Mouse (Mus musculus): ENCODE data around the gene Gfm1. TPM values are rescaled to one million over a fixed set of nuclear protein-coding genes. Genes with fewer than 3 reads are reported as not detected.

Gfm1 gene
- polyA plus RNA-seq (2014; fragmentation: Nextera tagmentation; extraction: Ambion mirVana) = 31.9 and 63.3 TPM in 2 replicates

GRCm38 (mm10) chr3:67429999-67430380 is at the start of gene Gfm1:
Gene Gfm1 (plus strand): TSS chr3:67430096.
- peak; percentile 97 for ATAC-seq (ENCODE audit: low FRiP score, low TSS enrichment)
- Histone ChIP-seq H3K36me3 (ENCODE audit: control insufficient read depth, insufficient read depth, low read length) (peaks cover 24% of the 10 kb centered on the region), H3K4me2 (replicated peaks; ENCODE audit: low read depth, low read length) (peak within 1 kb of the TSS; percentile 75), H3K4me1 (ENCODE audit: control insufficient read depth, insufficient read depth, low read length) (peaks cover 3% of the 10 kb centered on the region; the same call in 1 of the 2 replicates), H3K27me3 (ENCODE audit: control insufficient read depth, insufficient read depth, low read length) (no peaks in the 10 kb centered on the region), H3K27ac (ENCODE audit: low read depth, low read length) (no peak within 1 kb of the TSS), H3K4me3 (ENCODE audit: low read length) (peak within 1 kb of the TSS; percentile 98), H3K9ac (ENCODE audit: low read depth, low read length) (peak within 1 kb of the TSS; percentile 76), H3K9me3 (ENCODE audit: control insufficient read depth, low read length) (peaks cover 7% of the 10 kb centered on the region; the same call in 1 of the 2 replicates)
- under 1% methylated on average over 24 of the region's 24 CpGs for WGBS

DNA sequence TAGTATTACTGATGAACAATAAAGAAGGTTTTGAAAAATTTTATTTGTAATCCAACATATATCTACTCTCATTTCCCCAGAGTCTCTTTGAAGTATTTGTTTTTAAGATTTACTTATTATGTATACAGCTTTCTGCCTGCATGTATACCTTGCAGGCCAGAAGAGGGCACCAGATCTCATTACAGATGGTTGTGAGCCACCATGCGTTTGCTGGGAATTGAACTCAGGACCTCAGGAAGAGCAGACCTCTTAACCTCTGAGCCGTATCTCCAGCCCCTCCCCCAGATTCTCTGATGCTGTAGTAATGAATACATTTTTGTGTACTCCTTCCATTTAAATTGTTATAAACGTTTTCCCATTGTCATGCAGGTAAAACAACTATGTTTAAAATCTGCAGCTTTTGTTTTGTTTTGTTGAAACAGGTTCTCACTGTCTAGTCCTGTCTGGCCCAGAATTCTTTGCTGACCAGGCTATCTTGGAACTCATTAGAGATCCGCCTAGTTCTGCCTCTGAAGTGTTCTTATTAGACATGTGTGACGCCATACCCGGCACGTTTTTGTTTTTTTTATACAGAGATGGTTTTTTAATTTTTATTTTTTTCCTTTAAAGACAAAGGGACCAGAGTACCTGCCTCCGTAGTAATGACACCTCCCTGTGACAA is 428 bp upstream of the Gfm1 start:
- H3K27me3 ChIP-seq (ENCODE audit: control insufficient read depth, insufficient read depth, low read length) = no peaks in the 10 kb centered on the region
- no peak overlapping the region for H3K9ac ChIP-seq (ENCODE audit: low read depth, low read length)
- peak; percentile 79 for ATAC-seq (ENCODE audit: low FRiP score, low TSS enrichment)
- no peak overlapping the region for H3K27ac ChIP-seq (ENCODE audit: low read depth, low read length)
- peaks cover 23% of the 10 kb centered on the region for H3K36me3 ChIP-seq (ENCODE audit: control insufficient read depth, insufficient read depth, low read length)
- peak overlapping the region; percentile 98 for H3K4me3 ChIP-seq (ENCODE audit: low read length)
- peak overlapping the region; percentile 21; the same call in 1 of the 2 replicates for H3K4me2 ChIP-seq (replicated peaks; ENCODE audit: low read depth, low read length)
- WGBS = 32% methylated on average over 8 of the region's 8 CpGs
- peaks cover 3% of the 10 kb centered on the region; the same call in 1 of the 2 replicates for H3K4me1 ChIP-seq (ENCODE audit: control insufficient read depth, insufficient read depth, low read length)
- H3K9me3 ChIP-seq (ENCODE audit: control insufficient read depth, low read length) = peaks cover 7% of the 10 kb centered on the region; the same call in 1 of the 2 replicates

DNA sequence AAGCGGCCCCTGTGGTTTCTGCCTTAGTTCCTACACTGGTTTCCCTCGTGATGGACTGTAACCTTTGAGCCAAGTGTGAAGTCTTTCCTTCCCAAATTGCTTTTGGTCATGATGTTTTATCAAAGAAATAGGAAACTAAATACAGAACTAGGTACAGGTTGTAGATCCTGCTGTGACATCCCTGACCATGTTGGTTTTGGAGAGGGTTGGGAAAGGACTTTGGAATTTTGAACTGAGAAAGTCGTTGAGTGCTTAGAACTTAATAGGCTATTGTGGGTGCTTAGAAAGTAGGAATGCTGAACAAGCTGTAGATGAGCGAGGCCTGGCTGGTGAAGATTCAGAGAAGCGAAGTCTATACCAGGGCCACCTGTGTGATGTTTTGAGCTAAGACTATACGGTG is 4.1 kb downstream of the Gfm1 start:
- Histone ChIP-seq H3K4me1 (ENCODE audit: control insufficient read depth, insufficient read depth, low read length) (peaks cover 3% of the 10 kb centered on the region; the same call in 1 of the 2 replicates), H3K4me2 (replicated peaks; ENCODE audit: low read depth, low read length) (no peak overlapping the region), H3K36me3 (ENCODE audit: control insufficient read depth, insufficient read depth, low read length) (peaks cover 55% of the 10 kb centered on the region), H3K27me3 (ENCODE audit: control insufficient read depth, insufficient read depth, low read length) (no peaks in the 10 kb centered on the region), H3K27ac (ENCODE audit: low read depth, low read length) (no peak overlapping the region), H3K9ac (ENCODE audit: low read depth, low read length) (no peak overlapping the region), H3K9me3 (ENCODE audit: control insufficient read depth, low read length) (no peaks in the 10 kb centered on the region), H3K4me3 (ENCODE audit: low read length) (no peak overlapping the region)
- WGBS = 96% methylated on average over 6 of the region's 6 CpGs
- no peak for ATAC-seq (ENCODE audit: low FRiP score, low TSS enrichment)

GRCm38 (mm10) chr3:67447143-67447542 is 17.2 kb downstream of the Gfm1 start:
- Histone ChIP-seq H3K27ac (ENCODE audit: low read depth, low read length) (no peak overlapping the region), H3K27me3 (ENCODE audit: control insufficient read depth, insufficient read depth, low read length) (no peaks in the 10 kb centered on the region), H3K4me2 (replicated peaks; ENCODE audit: low read depth, low read length) (no peak overlapping the region), H3K36me3 (ENCODE audit: control insufficient read depth, insufficient read depth, low read length) (peaks cover 68% of the 10 kb centered on the region), H3K4me1 (ENCODE audit: control insufficient read depth, insufficient read depth, low read length) (no peaks in the 10 kb centered on the region), H3K9me3 (ENCODE audit: control insufficient read depth, low read length) (no peaks in the 10 kb centered on the region), H3K9ac (ENCODE audit: low read depth, low read length) (no peak overlapping the region), H3K4me3 (ENCODE audit: low read length) (no peak overlapping the region)
- no peak for ATAC-seq (ENCODE audit: low FRiP score, low TSS enrichment)
- 91% methylated on average over 2 of the region's 2 CpGs for WGBS

GRCm38 (mm10) chr3:67449660-67450059 is 19.8 kb downstream of the Gfm1 start:
- Histone ChIP-seq H3K27ac (ENCODE audit: low read depth, low read length) (no peak overlapping the region), H3K36me3 (ENCODE audit: control insufficient read depth, insufficient read depth, low read length) (peaks cover 69% of the 10 kb centered on the region), H3K9ac (ENCODE audit: low read depth, low read length) (no peak overlapping the region), H3K4me1 (ENCODE audit: control insufficient read depth, insufficient read depth, low read length) (no peaks in the 10 kb centered on the region), H3K4me2 (replicated peaks; ENCODE audit: low read depth, low read length) (no peak overlapping the region), H3K27me3 (ENCODE audit: control insufficient read depth, insufficient read depth, low read length) (no peaks in the 10 kb centered on the region), H3K9me3 (ENCODE audit: control insufficient read depth, low read length) (no peaks in the 10 kb centered on the region), H3K4me3 (ENCODE audit: low read length) (no peak overlapping the region)
- no peak for ATAC-seq (ENCODE audit: low FRiP score, low TSS enrichment)
- 94% methylated on average over 21 of the region's 21 CpGs for WGBS

- Histone ChIP-seq H3K4me2 (replicated peaks; ENCODE audit: low read depth, low read length) (no peak overlapping the region), H3K36me3 (ENCODE audit: control insufficient read depth, insufficient read depth, low read length) (peaks cover 71% of the 10 kb centered on the region; the same call in 1 of the 2 replicates), H3K9me3 (ENCODE audit: control insufficient read depth, low read length) (no peaks in the 10 kb centered on the region), H3K27me3 (ENCODE audit: control insufficient read depth, insufficient read depth, low read length) (no peaks in the 10 kb centered on the region), H3K27ac (ENCODE audit: low read depth, low read length) (no peak overlapping the region), H3K9ac (ENCODE audit: low read depth, low read length) (no peak overlapping the region), H3K4me1 (ENCODE audit: control insufficient read depth, insufficient read depth, low read length) (no peaks in the 10 kb centered on the region), H3K4me3 (ENCODE audit: low read length) (no peak overlapping the region)
- 90% methylated on average over 5 of the region's 5 CpGs for WGBS
- ATAC-seq (ENCODE audit: low FRiP score, low TSS enrichment) = no peak
Measured at GRCm38 (mm10) chr3:67450601-67451210, 20.8 kb downstream of the Gfm1 start.

GRCm38 (mm10) chr3:67459881-67460280 is 30.0 kb downstream of the Gfm1 start:
- H3K36me3 ChIP-seq (ENCODE audit: control insufficient read depth, insufficient read depth, low read length) = peaks cover 58% of the 10 kb centered on the region
- H3K4me1 ChIP-seq (ENCODE audit: control insufficient read depth, insufficient read depth, low read length) = 0 out of 2 replicates have a peak, but pooled peaks cover 10% of the 10 kb centered on the region
- H3K27ac ChIP-seq (ENCODE audit: low read depth, low read length) = no peak overlapping the region
- no peak overlapping the region for H3K4me3 ChIP-seq (ENCODE audit: low read length)
- H3K4me2 ChIP-seq (replicated peaks; ENCODE audit: low read depth, low read length) = no peak overlapping the region
- no peaks in the 10 kb centered on the region for H3K9me3 ChIP-seq (ENCODE audit: control insufficient read depth, low read length)
- no peaks in the 10 kb centered on the region for H3K27me3 ChIP-seq (ENCODE audit: control insufficient read depth, insufficient read depth, low read length)
- H3K9ac ChIP-seq (ENCODE audit: low read depth, low read length) = no peak overlapping the region
- no peak for ATAC-seq (ENCODE audit: low FRiP score, low TSS enrichment)
- WGBS = 88% methylated on average over 3 of the region's 3 CpGs

DNA sequence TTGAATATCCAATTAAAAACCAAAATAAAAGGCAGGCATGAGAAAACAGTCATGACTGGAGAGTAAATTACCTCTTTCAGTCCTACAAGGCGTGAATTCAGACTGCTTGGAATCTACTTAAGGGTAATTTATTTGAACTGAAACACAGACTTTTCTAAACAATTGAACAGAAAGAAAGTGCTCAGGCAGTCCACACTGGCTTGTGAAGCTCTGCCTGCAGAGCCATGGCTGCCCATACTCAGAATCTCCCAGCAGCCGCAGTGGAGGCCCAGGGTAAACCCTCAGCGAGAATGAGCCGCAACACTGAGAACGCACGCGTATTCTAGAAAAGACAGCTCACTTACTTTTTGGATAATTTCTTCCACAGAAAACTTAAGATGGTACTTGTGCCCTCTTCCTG is 32.1 kb downstream of the Gfm1 start:
- H3K9ac ChIP-seq (ENCODE audit: low read depth, low read length) = no peak overlapping the region
- H3K36me3 ChIP-seq (ENCODE audit: control insufficient read depth, insufficient read depth, low read length) = peaks cover 41% of the 10 kb centered on the region
- no peak overlapping the region for H3K4me3 ChIP-seq (ENCODE audit: low read length)
- no peak for ATAC-seq (ENCODE audit: low FRiP score, low TSS enrichment)
- no peak overlapping the region for H3K4me2 ChIP-seq (replicated peaks; ENCODE audit: low read depth, low read length)
- H3K4me1 ChIP-seq (ENCODE audit: control insufficient read depth, insufficient read depth, low read length) = 0 out of 2 replicates have a peak, but pooled peaks cover 10% of the 10 kb centered on the region
- H3K9me3 ChIP-seq (ENCODE audit: control insufficient read depth, low read length) = no peaks in the 10 kb centered on the region
- no peak overlapping the region for H3K27ac ChIP-seq (ENCODE audit: low read depth, low read length)
- 93% methylated on average over 7 of the region's 7 CpGs for WGBS
- H3K27me3 ChIP-seq (ENCODE audit: control insufficient read depth, insufficient read depth, low read length) = no peaks in the 10 kb centered on the region

GRCm38 (mm10) chr3:67462578-67462977 is 32.7 kb downstream of the Gfm1 start:
- Histone ChIP-seq H3K36me3 (ENCODE audit: control insufficient read depth, insufficient read depth, low read length) (peaks cover 37% of the 10 kb centered on the region), H3K4me3 (ENCODE audit: low read length) (peak overlapping the region; percentile 70), H3K4me2 (replicated peaks; ENCODE audit: low read depth, low read length) (peak overlapping the region; percentile 58), H3K4me1 (ENCODE audit: control insufficient read depth, insufficient read depth, low read length) (0 out of 2 replicates have a peak, but pooled peaks cover 10% of the 10 kb centered on the region), H3K27me3 (ENCODE audit: control insufficient read depth, insufficient read depth, low read length) (no peaks in the 10 kb centered on the region), H3K9ac (ENCODE audit: low read depth, low read length) (peak overlapping the region; percentile 73), H3K27ac (ENCODE audit: low read depth, low read length) (no peak overlapping the region), H3K9me3 (ENCODE audit: control insufficient read depth, low read length) (no peaks in the 10 kb centered on the region)
- WGBS = 33% methylated on average over 10 of the region's 10 CpGs
- no peak for ATAC-seq (ENCODE audit: low FRiP score, low TSS enrichment)

All from kidney, embryonic 14.5 days (tissue).